Mouse (Mus musculus) midbrain, embryonic 14.5 days (tissue): Measurements from ENCODE around the gene Iqcm. TPM values are rescaled to one million over a fixed set of nuclear protein-coding genes. Genes with fewer than 3 reads are reported as not detected.
"Not testable (repeated sequence)": the region's sequence is repeated elsewhere in the genome, so short reads cannot be mapped to it uniquely, and the experiment has no call there.

ENCODE experiments used
- ATAC-seq: fragments of 200-750 bp; cut with Nextera tagmentation; 2 replicates; pipeline ENCODE4 v1.8.0; 2017; ENCODE audit warnings: moderate number of reproducible peaks, moderate library complexity; ENCODE audit not compliant: low FRiP score, low TSS enrichment
- DNase-seq: peaks from one replicate; pipeline ENCODE4 v3.0.0-alpha.2; 2015
- H3K27ac ChIP-seq: fragments of 300-500 bp; sonication (generic); replicated peaks from 2 replicates; pipeline ENCODE4 v1.5.1; 2014; ENCODE audit warnings: mild to moderate bottlenecking, low read depth, low read length, moderate library complexity
- H3K27me3 ChIP-seq: fragments of 300-500 bp; sonication (generic); 2 replicates; pipeline ENCODE4 v1.6.1; 2014; ENCODE audit warnings: low read length, control low read depth, mixed read lengths; ENCODE audit not compliant: control insufficient read depth, insufficient read depth
- H3K36me3 ChIP-seq: fragments of 300-500 bp; sonication (generic); 2 replicates; pipeline ENCODE4 v1.6.1; 2014; ENCODE audit warnings: low read length, control low read depth; ENCODE audit not compliant: control insufficient read depth, insufficient read depth
- H3K4me1 ChIP-seq: fragments of 300-500 bp; sonication (generic); 2 replicates; pipeline ENCODE4 v1.6.1; 2014; ENCODE audit warnings: mild to moderate bottlenecking, antibody characterized with exemption, low read length, control low read depth; ENCODE audit not compliant: control insufficient read depth, insufficient read depth
- H3K4me2 ChIP-seq: fragments of 300-500 bp; sonication (generic); 2 replicates; pipeline ENCODE4 v1.6.1; 2014; ENCODE audit warnings: mild to moderate bottlenecking, low read length, moderate library complexity
- H3K4me3 ChIP-seq: fragments of 300-500 bp; sonication (generic); replicated peaks from 2 replicates; pipeline ENCODE4 v1.5.1; 2014; ENCODE audit warnings: low read depth, low read length
- H3K9ac ChIP-seq: fragments of 300-500 bp; sonication (generic); replicated peaks from 2 replicates; pipeline ENCODE4 v1.6.1; 2014; ENCODE audit warnings: mild to moderate bottlenecking, low read length, moderate library complexity
- H3K9me3 ChIP-seq: fragments of 300-500 bp; sonication (generic); 2 replicates; pipeline ENCODE4 v1.6.1; 2016; ENCODE audit warnings: low read length, control low read depth, mixed read lengths; ENCODE audit not compliant: control insufficient read depth
- WGBS: fragments of 180-500 bp; shearing (Covaris S2); extraction: QIAGEN DNeasy Blood & Tissue Kit; methylation state at CpG from one replicate; pipeline ENCODE4 v1.1.7; 2014; 5-methylcytosine and 5-hydroxymethylcytosine counted together
- polyA plus RNA-seq: library from polyadenylated mRNA; unstranded; fragments of >200 nt; fragmentation: Nextera tagmentation; extraction: Ambion mirVana; gene quantifications from 2 replicates; pipeline ENCODE4 v1.2.1, GENCODE M21; 2014

Gene Iqcm
- polyA plus RNA-seq, result not detected in 2 replicates

DNA sequence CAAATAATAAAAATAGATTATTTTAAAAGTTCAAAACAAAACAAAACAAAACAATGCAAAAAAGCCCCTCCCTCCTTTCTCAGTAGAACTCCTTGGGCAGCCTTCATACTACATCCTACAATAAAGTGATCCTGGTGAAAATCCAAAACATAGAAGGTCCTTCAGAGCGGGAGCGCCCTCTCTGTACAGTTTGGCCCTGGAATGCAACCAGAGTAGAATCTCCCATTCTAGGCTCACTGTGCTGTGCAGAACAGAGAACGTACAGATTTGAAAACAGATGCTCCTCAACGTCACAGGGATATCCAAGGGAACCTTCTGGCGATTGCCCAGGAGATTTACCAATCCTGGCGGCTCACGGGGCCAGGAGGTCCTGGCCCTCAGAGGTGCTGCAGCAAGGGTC is at the start of gene Iqcm:
Gene Iqcm (plus strand): TSS at position 301 of the 400 bp plus-strand sequence.
- 95% methylated on average over 7 of the region's 7 CpGs for WGBS
- Histone ChIP-seq H3K4me3 (no peak within 1 kb of the TSS), H3K36me3 (no peaks in the 10 kb centered on the region), H3K4me2 (no peak within 1 kb of the TSS), H3K27me3 (no peaks in the 10 kb centered on the region), H3K4me1 (no peaks in the 10 kb centered on the region), H3K9ac (no peak within 1 kb of the TSS), H3K27ac (no peak within 1 kb of the TSS), H3K9me3 (no peaks in the 10 kb centered on the region)
- no peak for DNase-seq
- ATAC-seq, result 0 out of 2 replicates have a peak, but pooled peaks have one; percentile 14

DNA sequence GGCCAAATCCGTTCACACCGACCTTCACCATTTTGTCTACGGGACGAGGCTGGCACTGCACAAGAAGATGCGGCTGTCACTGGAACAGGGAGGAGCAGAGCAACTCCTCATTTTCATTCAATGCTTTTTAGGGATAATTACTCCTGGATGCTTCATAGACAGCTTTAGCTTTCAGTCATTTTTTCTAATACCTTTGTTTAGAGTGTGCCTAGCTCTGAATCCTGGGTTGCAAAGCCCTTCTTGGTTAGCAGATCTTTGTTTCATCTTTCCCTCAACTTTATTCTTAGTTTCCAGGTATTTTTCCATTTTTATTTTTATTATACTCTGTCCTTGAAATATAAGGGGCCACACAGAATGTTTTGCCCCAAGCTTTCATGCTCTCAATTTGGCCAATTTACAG is 42.0 kb upstream of the Iqcm start, which contains the start of gene Gm10358:
Gene Gm10358 (minus strand): TSS at position 101 of the 400 bp plus-strand sequence.
- ATAC-seq (no peak), DNase-seq (no peak)
- no peaks in the 10 kb centered on the region for H3K9me3 ChIP-seq
- H3K4me1 ChIP-seq, result no peaks in the 10 kb centered on the region
- no peaks in the 10 kb centered on the region for H3K27me3 ChIP-seq
- no peak within 1 kb of the TSS for H3K4me2 ChIP-seq
- H3K27ac ChIP-seq, result no peak within 1 kb of the TSS
- H3K36me3 ChIP-seq, result no peaks in the 10 kb centered on the region
- H3K9ac ChIP-seq, result no peak within 1 kb of the TSS
- 96% methylated on average over 5 of the region's 5 CpGs for WGBS
- H3K4me3 ChIP-seq, result no peak within 1 kb of the TSS

DNA sequence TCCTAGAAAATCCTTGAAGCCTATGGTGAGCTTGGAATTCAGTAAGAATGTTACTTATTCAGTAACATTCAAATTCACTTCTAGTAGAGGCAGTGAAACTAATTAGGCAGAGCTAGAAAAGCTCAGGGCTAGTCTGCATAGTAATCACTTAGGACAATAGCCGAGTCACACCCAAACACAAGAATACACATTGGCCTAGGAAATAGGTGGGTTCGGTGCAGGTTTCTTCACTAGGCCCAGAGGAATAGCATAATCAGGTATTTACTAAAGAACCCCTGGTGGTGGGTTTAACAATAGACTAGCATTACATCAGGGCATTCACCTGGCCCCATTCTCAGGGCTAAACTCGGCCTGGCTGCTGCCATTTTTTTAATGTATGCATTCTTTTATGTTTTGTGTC is 32.8 kb upstream of the Iqcm start:
- H3K9me3 ChIP-seq, H3K36me3 ChIP-seq, H3K4me1 ChIP-seq, H3K27me3 ChIP-seq, DNase-seq, ATAC-seq, H3K4me2 ChIP-seq, H3K4me3 ChIP-seq, H3K9ac ChIP-seq, H3K27ac ChIP-seq: not testable (repeated sequence)
- WGBS, result 80% methylated on average over 3 of the region's 3 CpGs

DNA sequence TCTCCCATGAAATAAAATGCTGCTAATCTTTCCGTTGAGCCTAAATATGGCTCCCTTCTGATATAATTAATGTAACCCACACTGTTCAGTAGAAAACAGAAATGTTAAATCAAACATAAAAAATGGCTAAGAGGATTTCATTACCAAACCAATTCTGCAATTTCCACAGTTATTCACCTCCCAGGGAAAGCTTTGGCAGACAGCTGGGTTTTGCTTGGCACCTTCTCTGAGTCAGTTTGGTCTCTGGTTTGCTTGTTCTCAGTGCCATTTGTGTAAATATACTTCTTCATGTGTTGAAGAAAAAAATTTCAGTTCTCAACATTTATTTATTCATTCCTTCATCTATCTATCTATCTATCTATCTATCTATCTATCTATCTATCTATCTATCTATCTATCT is 28.3 kb downstream of the Iqcm start:
- Histone ChIP-seq H3K9ac (no peak overlapping the region), H3K4me3 (no peak overlapping the region), H3K4me1 (no peaks in the 10 kb centered on the region), H3K36me3 (no peaks in the 10 kb centered on the region), H3K27ac (no peak overlapping the region), H3K9me3 (no peaks in the 10 kb centered on the region), H3K4me2 (no peak overlapping the region), H3K27me3 (no peaks in the 10 kb centered on the region)
- ATAC-seq (no peak), DNase-seq (no peak)
- WGBS, result 82% methylated on average over 1 of the region's 1 CpGs

DNA sequence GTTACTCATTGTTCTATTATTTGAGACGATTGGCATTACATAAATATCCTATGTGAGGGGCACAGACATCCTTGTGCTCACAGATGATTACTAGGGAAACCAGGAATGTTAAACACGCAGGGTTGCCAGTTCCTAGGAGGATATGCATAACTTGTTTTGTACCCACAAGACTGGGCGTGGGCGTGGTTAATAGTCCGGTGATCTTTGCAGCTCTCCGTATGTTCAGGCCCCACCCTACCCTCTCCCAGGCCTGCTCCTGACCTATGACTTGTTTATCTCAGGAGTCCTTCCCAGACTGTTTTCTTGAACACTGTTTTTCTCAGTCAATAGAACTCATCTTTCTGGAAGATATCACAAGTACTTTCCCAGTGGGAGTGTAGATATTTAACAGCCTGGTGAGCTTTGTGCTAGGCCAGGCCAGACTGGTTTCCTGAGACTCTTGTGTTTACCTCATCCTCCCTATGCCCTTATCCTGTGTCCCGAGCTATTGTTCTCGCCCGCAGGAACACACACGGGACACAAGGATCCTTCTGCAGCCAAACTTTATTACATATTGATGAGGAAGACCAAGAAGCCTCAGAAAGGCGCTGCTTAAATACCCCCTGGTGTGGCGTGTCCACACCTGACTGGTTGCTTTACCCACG is 40.7 kb downstream of the Iqcm start:
- no peak for DNase-seq
- WGBS, result 79% methylated on average over 13 of the region's 13 CpGs
- no peak overlapping the region for H3K4me3 ChIP-seq
- H3K4me2 ChIP-seq, result no peak overlapping the region
- no peaks in the 10 kb centered on the region for H3K4me1 ChIP-seq
- H3K9ac ChIP-seq, result no peak overlapping the region
- no peaks in the 10 kb centered on the region for H3K9me3 ChIP-seq
- H3K27ac ChIP-seq, result no peak overlapping the region
- no peaks in the 10 kb centered on the region for H3K27me3 ChIP-seq
- no peaks in the 10 kb centered on the region for H3K36me3 ChIP-seq
- ATAC-seq, result no peak

DNA sequence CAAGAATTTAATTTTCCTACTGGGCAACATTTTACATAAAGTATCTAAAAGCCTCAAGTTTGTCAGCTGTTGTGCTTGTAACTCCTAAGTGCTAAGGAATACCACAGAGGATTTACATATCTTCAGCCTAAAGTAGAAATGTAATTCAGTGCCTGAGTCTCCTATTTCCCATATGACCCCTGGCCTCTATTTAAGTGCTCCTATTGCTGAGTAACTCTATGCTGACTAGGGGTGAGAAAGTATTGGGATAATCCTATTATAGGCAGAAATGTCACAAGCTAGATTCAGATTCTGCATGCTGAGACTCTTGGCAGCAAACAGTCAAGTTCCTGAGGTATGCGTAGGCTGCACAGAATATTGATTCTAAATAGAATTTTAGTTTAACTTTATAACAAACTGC is 60.8 kb downstream of the Iqcm start:
- ATAC-seq (no peak), DNase-seq (no peak)
- no peak overlapping the region for H3K9ac ChIP-seq
- H3K4me1 ChIP-seq, result no peaks in the 10 kb centered on the region
- H3K27me3 ChIP-seq, result no peaks in the 10 kb centered on the region
- 11% methylated on average over 1 of the region's 1 CpGs for WGBS
- H3K4me2 ChIP-seq, result no peak overlapping the region
- no peak overlapping the region for H3K27ac ChIP-seq
- H3K36me3 ChIP-seq, result no peaks in the 10 kb centered on the region
- no peak overlapping the region for H3K4me3 ChIP-seq
- H3K9me3 ChIP-seq, result no peaks in the 10 kb centered on the region

DNA sequence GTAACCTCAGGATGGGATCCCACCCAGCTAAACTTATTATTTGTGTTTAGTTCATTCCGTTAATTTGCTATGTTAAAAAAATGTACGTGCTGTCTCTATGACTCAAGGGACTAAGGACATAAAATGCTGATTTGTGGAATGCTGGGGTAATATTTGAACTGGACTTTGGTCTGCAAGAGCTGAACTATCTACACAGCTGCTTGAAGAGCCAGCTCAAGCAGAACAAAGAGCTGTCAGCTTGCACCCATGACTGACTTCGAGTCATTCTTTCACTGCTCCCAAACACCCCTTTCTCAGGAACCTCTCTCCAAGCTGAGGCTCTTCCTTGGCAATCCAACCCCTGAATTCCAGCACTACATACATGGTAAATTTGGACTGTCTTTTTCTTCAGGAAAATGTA is 65.3 kb downstream of the Iqcm start:
- Histone ChIP-seq H3K9me3 (no peaks in the 10 kb centered on the region), H3K4me2 (no peak overlapping the region), H3K27ac (no peak overlapping the region), H3K36me3 (no peaks in the 10 kb centered on the region), H3K9ac (no peak overlapping the region), H3K4me3 (no peak overlapping the region), H3K4me1 (no peaks in the 10 kb centered on the region), H3K27me3 (no peaks in the 10 kb centered on the region)
- no peak for DNase-seq
- ATAC-seq, result no peak
- 83% methylated on average over 3 of the region's 3 CpGs for WGBS

DNA sequence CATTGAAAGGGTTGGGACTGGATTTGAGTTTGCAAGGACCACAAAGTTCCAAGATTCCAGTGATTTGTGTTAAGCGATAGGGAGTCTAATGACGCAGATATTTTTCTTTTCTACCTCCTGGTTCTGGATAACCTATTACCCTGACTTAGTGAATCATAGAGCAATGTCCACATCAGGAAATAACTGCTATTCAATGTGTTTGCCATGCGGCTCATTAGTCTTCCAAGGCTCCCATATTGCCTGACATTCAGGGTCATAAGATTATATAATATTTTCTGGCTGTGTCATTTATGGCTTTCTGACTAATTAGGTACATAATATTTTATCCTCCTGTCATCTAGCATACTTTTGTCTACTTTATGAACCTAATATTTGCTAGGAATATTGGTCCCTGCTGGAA is 100.8 kb downstream of the Iqcm start:
- H3K36me3 ChIP-seq, result no peaks in the 10 kb centered on the region

DNA sequence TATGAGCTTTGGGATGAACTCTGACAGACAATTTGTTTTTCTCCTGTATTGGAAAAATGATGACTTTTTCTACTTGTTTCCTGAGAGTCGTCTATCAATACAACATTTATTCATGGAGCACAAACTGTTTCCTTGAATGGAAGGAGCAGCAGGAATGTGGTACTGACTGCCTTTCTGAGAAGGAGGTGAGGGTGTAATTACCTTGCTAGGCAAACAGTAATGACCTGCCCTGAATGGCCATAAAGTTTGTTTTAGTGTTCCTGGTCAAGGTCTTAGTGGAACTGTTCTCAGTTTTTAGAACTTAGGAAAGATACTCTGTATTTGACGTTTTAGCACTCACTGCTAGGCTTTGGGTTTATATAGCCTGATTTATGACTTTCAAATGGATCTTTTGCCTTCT is 147.8 kb downstream of the Iqcm start:
- H3K4me2 ChIP-seq, result no peak overlapping the region
- ATAC-seq, result no peak
- H3K27me3 ChIP-seq, result no peaks in the 10 kb centered on the region
- H3K4me3 ChIP-seq, result no peak overlapping the region
- no peak overlapping the region for H3K27ac ChIP-seq
- 85% methylated on average over 2 of the region's 2 CpGs for WGBS
- no peaks in the 10 kb centered on the region for H3K4me1 ChIP-seq
- no peaks in the 10 kb centered on the region for H3K36me3 ChIP-seq
- H3K9ac ChIP-seq, result no peak overlapping the region
- H3K9me3 ChIP-seq, result no peaks in the 10 kb centered on the region
- no peak for DNase-seq

More for the DNA sequence above, 100.8 kb downstream of the Iqcm start:
- no peaks in the 10 kb centered on the region for H3K27me3 ChIP-seq
- H3K4me3 ChIP-seq, result no peak overlapping the region
- ATAC-seq (no peak), DNase-seq (no peak)
- 95% methylated on average over 3 of the region's 3 CpGs for WGBS
- no peaks in the 10 kb centered on the region for H3K9me3 ChIP-seq
- no peak overlapping the region for H3K9ac ChIP-seq
- H3K27ac ChIP-seq, result no peak overlapping the region
- no peaks in the 10 kb centered on the region for H3K4me1 ChIP-seq
- H3K4me2 ChIP-seq, result no peak overlapping the region
